ENCODE assay signal across 9 mouse cellular contexts in genomic region chr5:114369921-114370320, GRCm38 (mm10). TPM values are rescaled to one million over a fixed set of nuclear protein-coding genes. Genes with fewer than 3 reads are reported as not detected.
A peak's percentile ranks its signal among the peaks of the same experiment; 100 is the strongest.
DNase-seq lines count a peak whose midpoint lies in the region; ATAC-seq and TF ChIP-seq lines count a peak whose summit lies in the region.
"Had no signal": no experiment of that assay in that cellular context is flagged by ENCODE, and none has a peak within 500 bp of the region (broad histone marks: within the 10 kb centered on the region; RNA-seq: fewer than 3 reads in every experiment).

No protein-coding gene starts in this region.

- H3K9me3 ChIP-seq in lung, embryonic 14.5 days (ENCODE audit: low read depth, low read length), result no peaks in the 10 kb centered on the region
- no peaks in the 10 kb centered on the region for H3K9me3 ChIP-seq in hindbrain, embryonic 16.5 days (ENCODE audit: control insufficient read depth, low read length)

- 56% methylated on average over 9 of the region's 9 CpGs for WGBS in heart, adult 2 months
- WGBS in lung, embryonic 14.5 days, result 41% methylated on average over 9 of the region's 9 CpGs
- WGBS in hindbrain, embryonic 16.5 days, result 83% methylated on average over 9 of the region's 9 CpGs

- intact Hi-C loops in heart, adult 2 months (cut with DNase I), result loop anchor here (10.0 kb wide), 1 partner anchor 195 kb away; no protein-coding TSS in a partner anchor

- H3K4me2 ChIP-seq in lung, embryonic 14.5 days, result peak overlapping the region; percentile 37
- no peak overlapping the region for H3K4me2 ChIP-seq in hindbrain, embryonic 16.5 days (ENCODE audit: low read length)
- H3K4me2 ChIP-seq in myocyte (ENCODE audit: low read depth), result peak overlapping the region; percentile 82

- no peak for TF ChIP-seq EP300 in heart, adult 2 months (IDR thresholded peaks at IDR 0.05; ENCODE audit: insufficient read depth, low read depth, low read length)

- no peak overlapping the region for H3ac ChIP-seq in myocyte (ENCODE audit: control insufficient read depth, insufficient read length)

- peak overlapping the region; percentile 15; the same call in 1 of the 2 replicates for H3K4me3 ChIP-seq in heart, adult 2 months
- no peak overlapping the region for H3K4me3 ChIP-seq in lung, embryonic 14.5 days (ENCODE audit: low read depth, low read length)
- H3K4me3 ChIP-seq in hindbrain, embryonic 16.5 days (ENCODE audit: low read length), result no peak overlapping the region
- H3K4me3 ChIP-seq in myocyte, result no peak overlapping the region

- peak in 1 of 2 experiments; percentile 37 for DNase-seq in heart, adult 2 months
- no peak for DNase-seq in heart, adult 8-10 months (ENCODE audit: low spot score)
- no peak for DNase-seq in lung, embryonic 14.5 days
- DNase-seq in lung, postnatal 25 days (ENCODE audit: low spot score), result no peak
- no peak for DNase-seq in frontal cortex, postnatal 25 days (ENCODE audit: low spot score in 2 of 2)
- no peak for DNase-seq in cerebellum, postnatal 25 days
- DNase-seq: cerebellum, adult 9-11 months had no signal

- no peaks in the 10 kb centered on the region; the same call in 1 of the 2 replicates for H3K79me2 ChIP-seq in heart, adult 2 months (replicated peaks; ENCODE audit: control insufficient read depth, insufficient read depth, low read length)
- peaks cover 47% of the 10 kb centered on the region for H3K79me2 ChIP-seq in myocyte (ENCODE audit: control insufficient read depth, insufficient read depth)

- peaks cover 9% of the 10 kb centered on the region for H3K36me3 ChIP-seq in heart, adult 2 months (ENCODE audit: control insufficient read depth, insufficient read depth, low read length)
- H3K36me3 ChIP-seq in lung, embryonic 14.5 days (ENCODE audit: insufficient read depth), result peaks cover 96% of the 10 kb centered on the region
- peaks cover 61% of the 10 kb centered on the region for H3K36me3 ChIP-seq in hindbrain, embryonic 16.5 days (ENCODE audit: control insufficient read depth, insufficient read depth, low read length)
- H3K36me3 ChIP-seq in myocyte (ENCODE audit: control insufficient read depth, insufficient read depth), result peaks cover 11% of the 10 kb centered on the region

- peak overlapping the region; percentile 79 for H3K27ac ChIP-seq in heart, adult 2 months
- peak overlapping the region; percentile 99 for H3K27ac ChIP-seq in lung, embryonic 14.5 days (ENCODE audit: low read depth)
- H3K27ac ChIP-seq in hindbrain, embryonic 16.5 days (ENCODE audit: low read depth, low read length), result peak overlapping the region; percentile 63

- no peak for TF ChIP-seq CTCF in heart, adult 2 months (IDR thresholded peaks at IDR 0.05)
- no peak for TF ChIP-seq CTCF in lung, embryonic 14.5 days (IDR thresholded peaks at IDR 0.05; ENCODE audit: low read depth)

- no peaks in the 10 kb centered on the region for H3K27me3 ChIP-seq in heart, adult 2 months (ENCODE audit: control insufficient read depth, insufficient read depth, low read length)
- H3K27me3 ChIP-seq in lung, embryonic 14.5 days (ENCODE audit: insufficient read depth, low read length), result no peaks in the 10 kb centered on the region
- H3K27me3 ChIP-seq in hindbrain, embryonic 16.5 days (replicated peaks; ENCODE audit: control insufficient read depth, insufficient read depth, low read length), result no peaks in the 10 kb centered on the region
- no peaks in the 10 kb centered on the region for H3K27me3 ChIP-seq in myocyte (ENCODE audit: control insufficient read depth, insufficient read depth, insufficient read length)

- 0 out of 2 replicates have a peak overlapping the region, but pooled peaks have one; percentile 10 for H3K9ac ChIP-seq in heart, adult 2 months (ENCODE audit: low read depth, low read length)
- peak overlapping the region; percentile 43 for H3K9ac ChIP-seq in lung, embryonic 14.5 days
- no peak overlapping the region for H3K9ac ChIP-seq in hindbrain, embryonic 16.5 days (ENCODE audit: low read depth, low read length)

- no peak for ATAC-seq in lung, embryonic 14.5 days (ENCODE audit: insufficient read depth)
- ATAC-seq in hindbrain, embryonic 16.5 days, result no peak

- no peak for TF ChIP-seq POLR2A in heart, adult 2 months (IDR thresholded peaks at IDR 0.05; ENCODE audit: insufficient read depth, low read depth, low read length)
- no peak for TF ChIP-seq POLR2A in myocyte (IDR thresholded peaks at IDR 0.05; ENCODE audit: insufficient read length, low read depth)

- peaks cover 39% of the 10 kb centered on the region for H3K4me1 ChIP-seq in heart, adult 2 months (ENCODE audit: control insufficient read depth, insufficient read depth, low read length)
- H3K4me1 ChIP-seq in lung, embryonic 14.5 days (ENCODE audit: insufficient read depth), result peaks cover 43% of the 10 kb centered on the region
- H3K4me1 ChIP-seq in hindbrain, embryonic 16.5 days (ENCODE audit: control insufficient read depth, insufficient read depth, low read depth, low read length), result peaks cover 9% of the 10 kb centered on the region; the same call in 1 of the 2 replicates

TF ChIP-seq in myocyte, 11 proteins besides CTCF, POLR2A, EP300 and RAD21:
- TF ChIP-seq E2F4 (IDR thresholded peaks at IDR 0.05; ENCODE audit: insufficient read depth) (no peak), TCF3 (IDR thresholded peaks at IDR 0.05; ENCODE audit: insufficient read length, low read depth) (no peak), REST (IDR thresholded peaks at IDR 0.05; ENCODE audit: insufficient read depth, insufficient read length) (no peak), TCF12 (IDR thresholded peaks at IDR 0.05; ENCODE audit: insufficient read depth, poor library complexity, severe bottlenecking) (no peak), MAX (IDR thresholded peaks at IDR 0.05; ENCODE audit: low read depth) (no peak), USF1 (IDR thresholded peaks at IDR 0.05; ENCODE audit: low read depth) (no peak), MYOG (IDR thresholded peaks at IDR 0.05; ENCODE audit: control insufficient read depth in 1 of 3, insufficient read depth in 1 of 3, insufficient read length in 2 of 3, low read depth in 2 of 3) (no peak), CEBPB (IDR thresholded peaks at IDR 0.05; ENCODE audit: insufficient read depth, poor library complexity, severe bottlenecking) (no peak), MYOD1 (IDR thresholded peaks at IDR 0.05; ENCODE audit: control insufficient read depth in 1 of 3, insufficient read length in 2 of 3, low read depth in 2 of 3) (no peak), POLR2AphosphoS2 (IDR thresholded peaks at IDR 0.05; ENCODE audit: insufficient read length, low read depth) (no peak), SRF (IDR thresholded peaks at IDR 0.05; ENCODE audit: control insufficient read depth, insufficient read length, low read depth) (no peak)

RNA-seq across cellular contexts. Expression of gene Kctd10, which starts 10.4 kb away (rescaled TPM):
- 10 to 100 TPM; 48.9 to 51.8 TPM for total RNA-seq in heart, adult 2 months (2021)
- polyA plus RNA-seq in heart, adult 2 months (2012; rRNA removed), result 48.0 and 63.5 TPM in 2 replicates
- total RNA-seq in heart, adult 8-10 months (2022), result 10 to 100 TPM; 39.6 to 55.1 (median 44.7) TPM
- 140 and 144 TPM in 2 replicates for polyA plus RNA-seq in lung, embryonic 14.5 days (2014; fragmentation: Nextera tagmentation; extraction: Ambion mirVana)
- 59.3 and 70.1 TPM in 2 replicates for polyA plus RNA-seq in hindbrain, embryonic 16.5 days (2015; fragmentation: Nextera tagmentation; extraction: Ambion mirVana)
- polyA plus RNA-seq in myocyte (2012; fragmentation: generic; extraction: Trizol), result 84.1 TPM

RNA-seq across cellular contexts. Expression of gene Ube3b, which starts 10.5 kb away (rescaled TPM):
- 100 to 1,000 TPM in 1 of 2 experiments, 10 to 100 TPM in 1; 86.3 to 101 TPM for total RNA-seq in heart, adult 2 months (2021)
- 84.2 and 103 TPM in 2 replicates for polyA plus RNA-seq in heart, adult 2 months (2012; rRNA removed)
- 100 to 1,000 TPM in 3 of 4 experiments, 10 to 100 TPM in 1; 98.7 to 113 (median 104) TPM for total RNA-seq in heart, adult 8-10 months (2022)
- 56.3 and 59.3 TPM in 2 replicates for polyA plus RNA-seq in lung, embryonic 14.5 days (2014; fragmentation: Nextera tagmentation; extraction: Ambion mirVana)
- polyA plus RNA-seq in hindbrain, embryonic 16.5 days (2015; fragmentation: Nextera tagmentation; extraction: Ambion mirVana), result 36.7 and 45.4 TPM in 2 replicates
- 56.0 TPM for polyA plus RNA-seq in myocyte (2012; fragmentation: generic; extraction: Trizol)
